Mouse (Mus musculus) CD4-positive, CD25-positive, alpha-beta regulatory T cell, adult 4 months (primary cell): Measurements from ENCODE around the gene Gkap1. TPM values are rescaled to one million over a fixed set of nuclear protein-coding genes. Genes with fewer than 3 reads are reported as not detected.

Experiments
- ATAC-seq: one replicate; pipeline ENCODE4 v1.8.0; 2017
- polyA plus RNA-seq, 2 experiments: library from polyadenylated mRNA; unstranded; fragments of 100-300 nt; shearing (Covaris generic); gene quantifications; one replicate each; pipeline ENCODE4 v1.2.1; 2017

Gene Gkap1
- polyA plus RNA-seq, 2 experiments from 2014 or later, result 0.52 to 0.86 TPM

DNA sequence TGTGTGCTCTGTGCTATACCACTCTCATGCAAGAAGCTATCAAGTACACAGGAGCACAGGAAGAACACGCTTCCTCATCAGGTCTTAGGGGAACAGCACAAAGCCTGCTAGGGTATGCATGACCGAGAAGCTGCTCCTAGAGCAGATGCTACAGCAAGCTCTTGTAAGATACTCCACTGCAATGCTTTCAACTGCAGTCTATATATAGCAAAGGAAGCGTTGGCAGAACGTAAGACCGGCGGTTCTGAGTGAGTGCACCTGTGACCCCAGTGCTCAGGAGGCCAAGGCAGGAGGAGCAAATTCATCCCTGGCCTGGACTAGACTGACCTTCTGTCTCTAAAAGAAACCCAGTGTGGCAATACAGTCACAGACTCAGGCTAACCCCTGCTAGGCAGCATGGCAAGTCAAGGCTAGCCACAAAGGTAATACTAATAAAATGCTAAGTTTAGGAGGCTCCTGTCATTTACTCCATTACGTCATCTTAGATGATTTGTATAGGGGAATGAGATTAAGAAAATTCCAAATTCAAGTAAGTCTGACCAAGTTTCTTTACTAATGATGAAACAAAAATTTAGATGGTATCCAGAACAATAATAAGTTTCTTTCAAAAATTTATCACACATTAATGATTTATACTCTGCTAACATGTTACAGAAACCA, 77.4 kb downstream of the Gkap1 start:
- ATAC-seq, result no peak

DNA sequence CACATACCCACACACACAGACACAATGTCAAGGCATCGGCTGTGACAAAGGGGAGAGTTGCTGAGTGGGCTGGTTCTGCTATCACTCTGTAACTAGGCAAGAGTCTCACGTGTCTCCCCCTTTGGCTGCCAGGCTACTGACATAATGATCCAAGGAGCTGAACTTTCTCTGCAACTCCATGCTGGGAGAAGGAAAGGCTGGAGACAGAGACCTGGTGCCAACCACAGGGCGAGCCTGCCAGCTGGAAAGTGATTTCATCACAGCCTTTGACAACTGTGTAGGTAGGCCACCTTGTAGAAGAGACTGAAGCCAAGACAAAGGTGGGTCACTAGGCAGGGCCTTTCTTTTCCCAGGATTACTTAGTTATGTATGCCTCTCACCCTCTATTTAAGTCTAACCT, 78.3 kb downstream of the Gkap1 start:
- ATAC-seq, result no peak

DNA sequence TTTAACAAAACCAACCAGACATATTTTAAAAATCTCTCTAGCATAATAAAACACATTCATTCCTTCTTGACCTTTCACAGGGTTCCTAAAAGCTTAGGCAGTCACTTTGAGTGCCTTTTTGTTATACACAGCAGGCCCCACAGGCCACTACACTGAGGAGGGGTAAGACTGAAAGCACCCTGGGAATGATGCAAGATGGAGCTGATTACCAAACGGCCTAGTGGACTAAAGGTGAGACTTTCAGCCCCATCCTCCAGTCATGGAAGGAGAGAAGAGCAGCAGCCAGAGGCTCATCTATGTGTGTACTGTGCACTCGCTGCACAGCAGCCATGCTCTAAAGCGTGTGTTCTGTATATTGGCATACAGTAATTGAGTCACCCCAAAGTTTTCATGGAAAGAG, 80.6 kb downstream of the Gkap1 start:
- no peak for ATAC-seq

DNA sequence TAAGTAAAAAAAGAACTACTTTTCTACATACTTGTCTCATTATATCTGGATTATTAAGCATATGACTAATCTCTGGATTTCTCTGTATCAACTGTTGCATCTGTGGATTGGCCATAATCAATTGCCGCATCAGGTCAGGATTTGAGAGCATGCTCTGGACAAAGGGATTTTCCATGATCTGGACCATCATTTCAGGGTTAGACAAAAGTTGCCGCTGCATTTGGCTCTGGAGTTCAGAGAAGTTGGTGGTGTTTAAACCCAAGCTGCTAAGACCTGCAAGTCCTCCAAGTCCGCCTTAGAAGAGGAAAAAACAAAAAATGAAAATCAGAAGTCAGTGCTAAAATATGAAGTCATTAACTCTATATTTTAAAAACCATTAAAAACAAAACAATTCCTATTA, 82.3 kb downstream of the Gkap1 start:
- ATAC-seq, result no peak

DNA sequence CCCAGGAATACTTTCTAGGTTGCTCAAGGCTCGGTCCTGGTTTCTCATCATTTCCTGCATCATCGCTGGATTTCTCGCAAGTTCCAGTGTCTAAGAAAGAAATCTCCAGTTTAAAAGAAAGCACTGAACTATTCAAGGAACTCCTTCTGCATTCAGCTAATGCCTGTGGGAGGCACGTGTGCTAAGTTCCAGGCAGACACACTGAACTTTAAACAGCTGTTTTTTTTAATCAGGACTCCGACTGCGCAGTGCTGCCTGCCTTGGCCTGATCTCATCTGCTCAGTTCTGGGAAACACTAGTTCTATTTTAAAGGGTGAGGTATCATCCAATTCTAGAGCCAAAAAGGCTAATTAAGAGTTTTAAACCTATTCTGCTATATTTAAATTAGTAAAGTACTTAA, 83.4 kb downstream of the Gkap1 start:
- no peak for ATAC-seq

DNA sequence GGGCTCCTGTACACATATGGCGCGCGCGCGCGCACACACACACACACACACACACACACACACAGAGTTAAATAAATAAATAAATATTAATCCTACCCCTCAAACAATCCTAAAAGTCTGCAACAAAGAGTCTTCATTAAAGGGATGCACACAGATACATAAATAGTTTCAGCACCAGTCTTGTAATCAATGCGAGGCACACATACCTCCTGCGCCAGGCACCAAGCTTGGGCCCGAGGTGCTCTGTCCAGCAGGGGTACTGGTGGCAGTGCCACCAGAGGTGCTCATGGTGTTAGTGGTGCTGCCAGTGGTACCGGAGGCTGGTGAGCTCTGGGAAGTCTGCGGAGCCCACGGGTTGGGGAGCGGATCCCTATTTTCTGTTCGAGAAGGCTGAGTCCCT, 84.0 kb downstream of the Gkap1 start:
- ATAC-seq, result no peak

DNA sequence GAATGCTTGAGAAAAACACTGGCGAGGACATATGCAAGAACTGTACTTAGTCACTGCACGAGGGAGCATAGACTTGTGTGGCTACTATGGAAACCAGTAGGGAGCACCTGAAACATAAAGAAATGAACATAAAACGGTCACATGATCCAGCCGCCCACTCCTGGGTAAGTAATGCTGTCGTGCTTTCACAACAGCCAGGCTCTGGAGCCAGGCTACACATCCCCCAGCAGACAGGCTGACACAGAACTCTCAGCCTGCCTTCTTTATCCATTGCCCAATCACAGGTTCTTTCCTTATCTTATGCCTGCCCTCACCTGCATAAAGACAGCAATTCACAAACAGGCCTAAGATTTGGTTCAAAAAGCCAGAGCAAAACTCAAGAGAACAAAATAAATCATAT, 86.0 kb downstream of the Gkap1 start:
- ATAC-seq, result peak; percentile 22

DNA sequence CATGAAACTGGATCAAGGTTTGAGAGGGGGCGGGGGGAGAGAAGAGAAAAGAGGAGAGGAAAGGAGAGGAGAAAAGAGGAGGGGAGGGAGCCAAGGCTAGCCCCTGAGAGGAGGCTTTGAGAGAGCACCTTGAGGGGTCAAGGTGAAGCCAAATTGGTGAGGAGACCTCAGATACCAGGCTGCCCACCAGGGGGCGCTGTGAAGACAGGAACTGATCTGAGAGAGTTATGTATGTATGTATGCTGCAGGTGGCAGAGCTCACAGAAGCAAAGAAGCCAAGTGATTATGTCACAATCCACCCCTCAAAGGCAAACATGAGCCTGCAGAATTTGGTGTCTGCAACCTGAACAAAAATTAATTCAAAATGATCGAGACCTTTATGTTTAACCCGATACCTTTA, 87.1 kb downstream of the Gkap1 start:
- ATAC-seq, result peak; percentile 88

DNA sequence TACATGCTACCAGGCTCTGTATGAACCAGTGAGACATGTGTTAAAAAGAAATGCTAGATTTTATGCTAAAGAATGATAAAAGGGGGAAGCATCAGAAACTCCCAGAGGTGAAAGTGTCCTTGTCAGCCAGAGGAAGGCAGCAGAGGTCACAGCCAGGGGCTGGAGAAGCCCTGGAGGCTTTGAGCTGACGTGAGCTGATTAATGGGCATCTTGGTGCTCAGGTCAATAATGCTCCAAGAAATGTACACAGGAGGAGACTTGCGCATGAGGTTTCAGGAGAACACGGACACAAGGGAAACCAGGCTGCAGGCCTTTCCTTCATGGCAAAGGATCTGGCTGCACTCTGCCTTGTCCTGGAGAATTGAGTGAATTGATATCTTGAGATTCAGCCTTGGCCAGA, 87.7 kb downstream of the Gkap1 start:
- no peak for ATAC-seq

DNA sequence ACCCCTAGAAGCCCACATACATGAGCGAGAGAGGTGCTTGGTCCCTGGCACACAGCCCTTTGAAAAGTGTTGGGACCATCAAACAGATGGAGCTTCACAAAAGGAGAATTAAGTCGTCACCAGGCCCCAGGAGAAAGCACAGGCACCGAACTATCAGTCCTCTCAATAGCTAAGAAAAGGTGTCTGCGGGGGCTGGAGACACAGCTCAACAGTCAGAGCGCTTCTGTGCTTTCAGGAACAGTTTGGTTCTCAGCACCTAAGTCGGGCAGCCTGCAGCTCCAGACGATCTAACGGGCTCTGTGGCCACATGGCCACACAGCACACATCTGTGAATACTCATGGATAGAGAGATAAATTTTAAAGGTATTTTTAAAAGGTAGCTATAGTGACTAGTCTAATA, 89.2 kb downstream of the Gkap1 start:
- no peak for ATAC-seq

DNA sequence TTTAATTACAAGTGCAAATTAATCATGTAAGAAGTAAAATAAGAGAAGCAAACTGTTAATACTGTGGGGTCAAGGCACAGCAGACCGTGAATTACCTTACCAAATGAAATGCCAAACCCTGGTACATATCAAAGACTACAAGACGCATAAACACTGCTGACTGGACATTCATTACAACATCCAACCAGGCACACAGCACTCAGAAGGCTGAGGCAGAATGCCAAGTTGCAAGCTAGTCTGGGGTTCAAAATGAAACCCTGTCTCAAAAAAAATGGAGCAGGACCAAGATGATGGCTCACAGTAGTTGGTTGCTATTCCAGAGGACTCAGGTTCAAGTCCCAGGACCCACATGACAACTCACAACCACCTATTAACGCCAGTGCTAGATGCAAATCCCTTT, 91.4 kb downstream of the Gkap1 start:
- ATAC-seq, result no peak

Other genes starting within 250 kb of the Gkap1 start
- 10 to 100 TPM; 14.8 to 18.4 TPM for gene Klhl3, start 162.1 kb downstream of the Gkap1 start, polyA plus RNA-seq
- 10 to 100 TPM; 17.1 to 27.4 TPM for gene Hnrnpa0, start 147.1 kb downstream of the Gkap1 start, polyA plus RNA-seq
- gene Idnk, start 118.0 kb downstream of the Gkap1 start, polyA plus RNA-seq, result 100 to 1,000 TPM; 260 to 314 TPM
- gene Ubqln1, start 60.0 kb downstream of the Gkap1 start, polyA plus RNA-seq, result 10 to 100 TPM; 14.2 to 21.1 TPM
- not detected for gene Kif27, start 83.4 kb upstream of the Gkap1 start, polyA plus RNA-seq
- 10 to 100 TPM; 11.7 to 15.1 TPM for gene 2210016F16Rik, start 109.5 kb upstream of the Gkap1 start, polyA plus RNA-seq
- gene Rmi1, start 126.5 kb upstream of the Gkap1 start, polyA plus RNA-seq, result 10 to 100 TPM; 21.0 to 23.5 TPM
- 1,000 to 10,000 TPM; 2,078 to 2,363 TPM for gene Hnrnpk, start 127.6 kb upstream of the Gkap1 start, polyA plus RNA-seq